Mouse (Mus musculus): ENCODE measurements around the gene Rras. TPM values are rescaled to one million over a fixed set of nuclear protein-coding genes. Genes with fewer than 3 reads are reported as not detected.
A peak's percentile ranks its signal among the peaks of the same experiment; 100 is the strongest.

The Rras gene
- polyA plus RNA-seq, 1 experiment from 2014 or later: 41.3 TPM

DNA sequence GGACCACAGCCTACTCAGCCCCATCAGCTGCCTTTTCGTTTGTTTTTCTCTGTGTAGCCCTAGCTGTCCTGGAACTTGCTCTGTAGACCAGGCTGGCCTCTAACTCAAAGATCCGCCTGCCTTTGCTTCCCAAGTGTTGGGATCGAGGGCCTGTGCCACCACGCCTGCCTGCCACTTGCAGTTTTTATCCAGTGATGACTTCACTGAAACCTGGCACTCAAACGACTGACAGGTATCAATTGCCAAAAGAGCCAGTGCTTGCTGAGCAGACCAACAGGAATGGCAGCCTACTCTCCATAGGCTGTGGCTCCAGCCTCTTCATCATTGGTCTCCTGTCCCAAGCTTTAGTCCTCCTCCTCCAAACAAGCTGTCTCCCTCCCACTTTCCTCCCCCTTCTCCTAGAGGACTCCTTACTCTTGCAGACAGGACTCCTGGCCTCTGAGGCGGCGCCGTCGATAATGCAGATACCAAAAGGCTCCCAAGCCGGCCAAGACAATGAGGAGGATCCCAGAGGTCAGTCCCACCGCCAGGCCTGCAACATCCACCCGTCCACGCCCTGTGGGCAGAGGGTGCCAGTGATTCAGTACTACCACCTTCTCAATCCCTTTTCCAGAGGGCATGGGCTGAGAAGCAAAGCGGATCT, 38.7 kb downstream of the Rras start:
- WGBS: 64% methylated on average over 14 of the region's 14 CpGs
- no peak for ATAC-seq (ENCODE audit: insufficient number of reproducible peaks, low FRiP score, low TSS enrichment, low read depth)
- H3K9ac ChIP-seq: no peak overlapping the region

DNA sequence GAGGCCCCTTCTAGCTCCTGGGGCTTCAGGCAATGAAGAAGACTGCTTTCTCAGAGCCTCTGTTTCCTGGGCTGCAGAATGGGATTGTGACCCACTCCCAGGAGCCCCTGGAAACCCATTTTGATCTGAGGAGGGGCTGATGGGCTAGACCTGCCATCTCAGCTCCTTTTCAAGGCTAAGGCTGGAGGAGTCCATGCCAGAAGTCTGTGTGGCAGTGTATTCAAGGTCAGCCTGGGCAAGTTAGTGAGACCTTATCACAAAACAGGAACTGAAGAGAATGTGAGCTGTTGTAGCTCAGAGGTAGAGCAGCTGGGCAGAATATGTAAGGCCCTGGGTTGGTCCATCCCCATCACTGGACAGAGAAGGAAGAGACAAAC, 39.2 kb downstream of the Rras start:
- no peak for ATAC-seq (ENCODE audit: insufficient number of reproducible peaks, low FRiP score, low TSS enrichment, low read depth)
- Histone ChIP-seq H3K9me3 (replicated peaks) (no peaks in the 10 kb centered on the region), H3K27me3 (no peaks in the 10 kb centered on the region), H3K9ac (no peak overlapping the region), H3K27ac (replicated peaks) (no peak overlapping the region), H3K4me3 (replicated peaks) (no peak overlapping the region), H3K4me1 (peaks cover 16% of the 10 kb centered on the region), H3K36me3 (no peaks in the 10 kb centered on the region), H3K4me2 (replicated peaks) (no peak overlapping the region)

More for the DNA sequence above, 38.7 kb downstream of the Rras start:
- Histone ChIP-seq H3K4me1 (peaks cover 17% of the 10 kb centered on the region), H3K9me3 (replicated peaks) (no peaks in the 10 kb centered on the region), H3K4me3 (replicated peaks) (no peak overlapping the region), H3K27ac (replicated peaks) (no peak overlapping the region), H3K27me3 (no peaks in the 10 kb centered on the region), H3K4me2 (replicated peaks) (no peak overlapping the region), H3K36me3 (no peaks in the 10 kb centered on the region)

DNA sequence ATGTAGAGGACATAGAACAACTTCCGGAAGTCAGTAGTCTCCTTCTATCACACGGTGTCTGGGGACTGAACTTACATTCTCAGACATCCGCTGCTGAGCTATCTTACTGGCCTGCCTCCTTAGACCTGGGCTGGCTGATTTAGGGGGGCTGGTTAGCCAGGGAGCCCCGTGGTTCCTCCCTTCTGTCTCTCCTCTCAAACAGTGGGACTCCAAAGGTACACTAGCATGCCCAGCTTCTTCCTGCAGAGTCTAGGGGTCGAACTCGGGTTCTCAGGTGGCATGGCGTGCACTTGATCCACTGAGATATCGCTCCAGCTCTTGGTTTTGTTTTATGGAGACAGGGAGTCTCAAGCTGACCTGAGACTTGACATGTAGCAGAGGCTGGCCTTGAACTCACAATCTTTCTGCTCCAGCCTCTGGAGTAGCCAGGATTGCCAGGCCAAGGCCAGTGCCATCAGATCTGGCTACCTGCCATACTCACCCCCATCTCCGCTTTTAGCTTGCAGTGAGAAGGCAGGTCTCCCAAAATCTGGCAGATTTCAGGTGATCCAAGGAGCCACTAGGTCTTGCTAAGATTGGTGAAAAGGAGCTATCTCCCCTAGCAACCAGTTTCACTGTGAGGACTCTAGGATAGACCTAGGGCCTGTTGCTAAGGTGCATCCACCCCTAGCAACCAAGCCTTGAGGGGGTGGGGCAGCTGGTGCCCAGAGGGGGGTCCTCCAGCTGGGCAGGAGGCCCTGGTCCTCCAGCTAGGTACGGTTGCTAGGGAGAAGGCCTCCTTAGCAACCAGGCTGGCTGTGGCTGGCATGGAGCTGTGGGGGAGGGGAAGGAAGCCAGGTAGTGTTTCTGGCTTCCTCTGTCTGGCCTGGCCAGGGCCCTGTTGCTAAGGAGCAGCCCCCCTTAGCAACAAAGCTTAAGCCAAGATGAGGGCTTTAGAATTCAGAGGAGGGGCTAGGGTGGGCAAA, 41.1 kb downstream of the Rras start:
- 74% methylated on average over 10 of the region's 10 CpGs for WGBS
- no peak overlapping the region for H3K9ac ChIP-seq

DNA sequence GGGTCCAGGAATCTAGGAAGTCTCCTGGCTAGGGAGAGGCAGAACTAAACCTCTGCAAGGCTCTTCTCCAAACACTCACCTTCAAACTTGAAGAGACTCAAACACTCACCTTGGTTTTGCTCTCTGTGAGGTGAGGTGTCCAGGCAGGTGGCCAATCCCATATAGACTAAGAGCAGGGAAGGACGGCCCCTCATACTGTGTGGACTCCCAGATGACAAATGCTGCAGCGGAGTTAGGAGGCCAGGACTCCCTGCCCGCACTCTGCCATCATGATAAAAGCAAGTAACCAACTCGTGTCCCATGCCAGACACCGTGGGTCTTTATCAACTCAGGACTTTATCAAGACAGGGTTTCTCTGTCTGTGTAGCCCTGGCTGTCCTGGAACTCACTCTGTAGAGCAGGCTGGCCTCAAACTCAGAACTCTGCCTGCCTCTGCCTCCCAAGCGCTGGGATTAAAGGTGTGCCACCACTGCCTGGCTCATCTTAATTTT, 42.9 kb downstream of the Rras start:
- H3K4me1 ChIP-seq: peaks cover 14% of the 10 kb centered on the region
- H3K36me3 ChIP-seq: no peaks in the 10 kb centered on the region
- H3K9me3 ChIP-seq (replicated peaks): no peaks in the 10 kb centered on the region
- H3K4me3 ChIP-seq (replicated peaks): peak overlapping the region; percentile 80; the same call in 1 of the 2 replicates
- WGBS: 93% methylated on average over 6 of the region's 6 CpGs
- H3K27ac ChIP-seq (replicated peaks): no peak overlapping the region
- no peak for ATAC-seq (ENCODE audit: insufficient number of reproducible peaks, low FRiP score, low TSS enrichment, low read depth)
- H3K9ac ChIP-seq: no peak overlapping the region
- H3K4me2 ChIP-seq (replicated peaks): peak overlapping the region; percentile 57; the same call in 1 of the 2 replicates
- no peaks in the 10 kb centered on the region for H3K27me3 ChIP-seq

More for the DNA sequence above, 41.1 kb downstream of the Rras start:
- no peak for ATAC-seq (ENCODE audit: insufficient number of reproducible peaks, low FRiP score, low TSS enrichment, low read depth)
- Histone ChIP-seq H3K4me1 (peaks cover 19% of the 10 kb centered on the region), H3K4me3 (replicated peaks) (no peak overlapping the region), H3K9me3 (replicated peaks) (no peaks in the 10 kb centered on the region), H3K27me3 (no peaks in the 10 kb centered on the region), H3K4me2 (replicated peaks) (no peak overlapping the region), H3K27ac (replicated peaks) (no peak overlapping the region), H3K36me3 (no peaks in the 10 kb centered on the region)

DNA sequence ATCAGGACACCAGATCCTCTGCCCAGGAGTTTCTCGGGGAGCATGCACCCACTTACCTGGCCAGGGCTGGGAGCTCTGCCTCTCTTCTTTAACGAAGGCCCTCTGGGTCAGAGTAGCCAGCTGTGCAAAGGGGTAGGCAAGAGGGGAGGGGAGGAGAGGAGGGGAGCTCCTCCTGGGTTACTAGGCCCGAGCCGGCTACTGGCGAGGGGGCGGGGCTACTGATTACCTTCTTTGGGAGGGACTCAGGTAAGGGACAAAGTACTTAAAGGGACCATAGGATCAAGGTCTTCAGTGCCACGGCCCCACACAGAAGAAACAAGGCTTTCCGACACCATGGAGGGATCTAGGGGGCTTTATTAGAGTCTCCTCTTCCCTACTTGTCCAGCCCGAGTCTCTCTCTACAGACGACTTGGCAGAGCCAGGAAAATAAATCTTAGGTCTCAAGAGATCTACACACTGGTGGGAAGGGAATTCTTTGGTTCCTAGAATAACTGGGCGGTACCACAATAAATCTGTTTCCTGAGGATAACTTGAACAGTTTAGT, 43.8 kb downstream of the Rras start:
- 0 out of 2 replicates have a peak, but pooled peaks have one; percentile 0 for ATAC-seq (ENCODE audit: insufficient number of reproducible peaks, low FRiP score, low TSS enrichment, low read depth)
- Histone ChIP-seq H3K9ac (peak overlapping the region; percentile 31), H3K4me3 (replicated peaks) (peak overlapping the region; percentile 80), H3K27ac (replicated peaks) (peak overlapping the region; percentile 98), H3K4me2 (replicated peaks) (peak overlapping the region; percentile 57), H3K9me3 (replicated peaks) (no peaks in the 10 kb centered on the region), H3K4me1 (peaks cover 14% of the 10 kb centered on the region), H3K27me3 (no peaks in the 10 kb centered on the region), H3K36me3 (no peaks in the 10 kb centered on the region)
- 10% methylated on average over 11 of the region's 11 CpGs for WGBS

DNA sequence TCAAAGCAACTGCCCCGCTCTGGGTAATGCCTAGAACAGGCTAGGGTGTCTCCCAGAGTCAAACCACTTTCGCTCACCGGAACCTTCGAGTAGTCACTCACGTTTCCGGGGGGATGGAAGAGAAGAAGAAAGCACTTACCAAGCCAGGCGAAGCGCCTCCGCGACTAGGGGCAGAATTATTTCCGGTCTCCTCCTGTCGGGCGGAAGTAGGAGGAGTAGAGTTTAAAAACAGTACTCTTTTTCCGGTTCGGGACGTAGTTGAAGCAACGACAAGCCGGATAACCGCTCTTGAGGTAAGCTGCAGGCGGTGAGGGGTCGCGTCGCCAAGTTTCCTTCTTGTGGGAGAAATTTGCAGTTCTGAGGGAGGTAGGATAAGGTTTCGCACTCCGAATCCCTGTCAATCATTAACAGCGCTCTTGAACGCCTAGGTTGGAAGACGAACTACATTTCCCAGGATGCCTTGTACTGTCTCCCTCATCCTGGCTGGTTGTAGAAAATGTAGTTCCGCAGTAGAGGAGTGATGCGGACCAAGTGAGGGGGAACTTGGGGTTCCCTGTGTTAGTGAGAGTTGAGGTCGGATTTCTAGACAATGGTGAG, 44.6 kb downstream of the Rras start, which contains the start of the genes Nosip and Prrg2:
TSS of gene Nosip (plus strand) at position 191 of the 597 bp plus-strand sequence.
TSS of gene Prrg2 (minus strand) at position 439 of the 597 bp plus-strand sequence.
- peaks cover 14% of the 10 kb centered on the region for H3K4me1 ChIP-seq
- ATAC-seq (ENCODE audit: insufficient number of reproducible peaks, low FRiP score, low TSS enrichment, low read depth): peak; percentile 90
- H3K4me2 ChIP-seq (replicated peaks): peak within 1 kb of the TSS; percentile 57
- peak within 1 kb of the TSS; percentile 58 for H3K9ac ChIP-seq
- peak within 1 kb of the TSS; percentile 80 for H3K4me3 ChIP-seq (replicated peaks)
- H3K36me3 ChIP-seq: no peaks in the 10 kb centered on the region
- H3K27me3 ChIP-seq: no peaks in the 10 kb centered on the region
- peak within 1 kb of the TSS; percentile 98 for H3K27ac ChIP-seq (replicated peaks)
- WGBS: under 1% methylated on average over 31 of the region's 31 CpGs
- H3K9me3 ChIP-seq (replicated peaks): no peaks in the 10 kb centered on the region

DNA sequence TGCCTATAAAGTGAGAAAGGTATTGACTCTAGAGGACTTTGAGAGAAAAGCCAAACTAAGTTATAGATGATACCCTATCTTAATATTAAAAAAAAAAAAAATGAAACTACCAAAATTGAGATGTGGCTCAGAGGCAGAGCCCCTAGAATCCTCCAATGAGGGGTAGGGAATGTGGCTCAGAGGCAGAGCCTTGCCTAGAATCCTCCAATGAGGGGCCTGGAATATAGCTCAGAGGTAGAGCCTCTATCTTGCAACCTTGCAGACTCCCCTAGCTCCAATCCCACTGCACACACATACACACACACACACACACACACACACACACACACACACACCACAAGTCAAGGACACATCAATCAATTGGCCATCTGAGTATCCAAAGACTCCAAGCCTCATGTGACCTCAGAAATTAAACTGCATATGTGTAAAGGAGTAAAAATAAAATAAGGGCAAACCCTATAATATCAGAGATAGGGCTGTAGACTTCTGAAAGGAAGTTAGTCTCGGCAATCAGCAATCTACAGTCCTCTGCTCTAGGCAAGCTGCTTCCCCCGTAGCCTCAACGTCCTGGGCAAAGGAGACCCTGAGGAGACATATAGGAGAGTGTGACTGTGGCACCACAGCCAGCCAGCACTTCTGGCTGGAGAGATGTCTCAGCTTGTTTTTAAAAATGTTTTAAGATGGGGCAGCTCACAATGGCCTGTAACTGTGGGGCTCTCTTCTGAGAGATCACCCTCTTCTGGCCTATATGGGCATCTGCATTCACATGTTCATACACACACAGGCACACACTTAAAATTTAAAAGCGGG, 49.6 kb downstream of the Rras start:
- H3K27ac ChIP-seq (replicated peaks): no peak overlapping the region

DNA sequence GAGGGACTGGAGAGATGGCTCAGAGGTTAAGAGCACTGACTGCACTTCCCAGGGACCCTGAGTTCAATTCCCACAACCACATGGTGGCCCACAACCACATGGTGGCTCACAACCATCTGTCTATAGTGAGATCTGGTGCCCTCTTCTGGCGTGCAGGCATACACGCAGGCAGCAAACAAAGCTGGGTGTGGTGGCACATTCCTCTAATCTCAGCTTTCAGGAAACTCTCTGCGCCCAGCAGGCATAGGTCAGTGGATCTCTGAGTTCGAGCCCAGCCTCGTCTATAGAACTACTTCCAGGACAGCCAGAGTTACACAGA, 50.2 kb downstream of the Rras start:
- Histone ChIP-seq H3K27me3 (no peaks in the 10 kb centered on the region), H3K4me1 (peaks cover 6% of the 10 kb centered on the region; the same call in 1 of the 2 replicates), H3K4me2 (replicated peaks) (no peak overlapping the region), H3K27ac (replicated peaks) (no peak overlapping the region), H3K4me3 (replicated peaks) (no peak overlapping the region), H3K9ac (no peak overlapping the region), H3K36me3 (no peaks in the 10 kb centered on the region), H3K9me3 (replicated peaks) (no peaks in the 10 kb centered on the region)
- no peak for ATAC-seq (ENCODE audit: insufficient number of reproducible peaks, low FRiP score, low TSS enrichment, low read depth)
- WGBS: 18% methylated on average over 5 of the region's 5 CpGs

More for the DNA sequence above, 49.6 kb downstream of the Rras start:
- no peak for ATAC-seq (ENCODE audit: insufficient number of reproducible peaks, low FRiP score, low TSS enrichment, low read depth)
- Histone ChIP-seq H3K4me2 (replicated peaks) (no peak overlapping the region), H3K27me3 (no peaks in the 10 kb centered on the region), H3K4me3 (replicated peaks) (no peak overlapping the region), H3K4me1 (peaks cover 6% of the 10 kb centered on the region; the same call in 1 of the 2 replicates), H3K9me3 (replicated peaks) (no peaks in the 10 kb centered on the region), H3K9ac (no peak overlapping the region), H3K36me3 (no peaks in the 10 kb centered on the region)
- WGBS: 79% methylated on average over 4 of the region's 4 CpGs

DNA sequence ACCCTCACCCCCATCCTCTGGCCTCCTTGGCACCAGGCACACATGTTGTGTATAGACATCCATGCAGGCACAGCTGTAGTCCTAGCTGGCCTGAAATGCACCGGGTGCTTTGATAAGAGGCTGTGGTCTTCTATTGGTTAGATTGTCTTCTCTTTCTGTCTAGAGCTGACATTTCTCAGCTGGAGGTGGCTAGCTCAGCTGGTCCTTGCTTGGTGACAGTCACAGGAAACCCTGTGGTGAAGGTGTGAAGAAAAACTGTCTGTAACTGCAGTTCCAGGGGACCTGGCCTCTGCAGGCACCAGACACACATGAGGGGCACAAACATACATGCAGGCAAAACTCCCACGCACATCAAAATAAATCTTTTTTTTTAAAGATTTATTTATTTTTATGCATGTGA, 51.9 kb downstream of the Rras start:
- H3K9ac ChIP-seq: no peak overlapping the region
- ATAC-seq (ENCODE audit: insufficient number of reproducible peaks, low FRiP score, low TSS enrichment, low read depth): no peak
- H3K27ac ChIP-seq (replicated peaks): no peak overlapping the region
- WGBS: 84% methylated on average over 2 of the region's 2 CpGs
- no peak overlapping the region for H3K4me3 ChIP-seq (replicated peaks)
- peaks cover 15% of the 10 kb centered on the region for H3K36me3 ChIP-seq
- no peaks in the 10 kb centered on the region for H3K4me1 ChIP-seq
- H3K9me3 ChIP-seq (replicated peaks): no peaks in the 10 kb centered on the region
- no peak overlapping the region for H3K4me2 ChIP-seq (replicated peaks)
- H3K27me3 ChIP-seq: no peaks in the 10 kb centered on the region
